Mouse (Mus musculus) layer of hippocampus, adult 2 months (tissue): Measurements from ENCODE around the gene Btnl9. TPM values are rescaled to one million over a fixed set of nuclear protein-coding genes. Genes with fewer than 3 reads are reported as not detected.
"Not testable (repeated sequence)": the region's sequence is repeated elsewhere in the genome, so short reads cannot be mapped to it uniquely, and the experiment has no call there.

Experiments used
- DNase-seq, 2 experiments: peaks; one replicate each; pipeline ENCODE4 v3.0.0; 2022; ENCODE audit warnings: low spot score in 2 of 2
- H3K27ac ChIP-seq: fragments of 200-600 bp; 2 replicates; pipeline ENCODE4 v1.8.1; 2022
- H3K4me3 ChIP-seq: fragments of 200-600 bp; 2 replicates; pipeline ENCODE4 v1.8.1; 2022; ENCODE audit warnings: mild to moderate bottlenecking
- CTCF ChIP-seq: fragments of 200-600 bp; conservative IDR thresholded peaks from 2 replicates; pipeline ENCODE4 v1.8.1; 2022; ENCODE audit warnings: antibody characterized with exemption, mild to moderate bottlenecking, moderate library complexity
- total RNA-seq, 2 experiments: library from RNA; stranded (reverse); gene quantifications; 2 replicates each; pipeline ENCODE4 v1.2.3; 2021

Btnl9 gene
- total RNA-seq, 2 experiments from 2014 or later: not detected

- no peak for TF ChIP-seq CTCF
- peak overlapping the region; percentile 64; the same call in 1 of the 2 replicates for H3K4me3 ChIP-seq
- H3K27ac ChIP-seq: peak overlapping the region; percentile 98; the same call in 1 of the 2 replicates
- no peak for DNase-seq
Measured at GRCm38 (mm10) chr11:49202071-49202470, 15.1 kb upstream of the Btnl9 start.

- no peak for DNase-seq
- TF ChIP-seq CTCF: no peak
- no peak overlapping the region for H3K4me3 ChIP-seq
- no peak overlapping the region for H3K27ac ChIP-seq
Measured at GRCm38 (mm10) chr11:49201142-49201541, 14.2 kb upstream of the Btnl9 start.

GRCm38 (mm10) chr11:49200666-49201065 lies 13.7 kb upstream of the Btnl9 start:
- DNase-seq: no peak
- no peak for TF ChIP-seq CTCF
- Histone ChIP-seq H3K4me3 (no peak overlapping the region), H3K27ac (no peak overlapping the region)

- no peak for DNase-seq
- TF ChIP-seq CTCF: no peak
- Histone ChIP-seq H3K4me3 (no peak overlapping the region), H3K27ac (no peak overlapping the region)
Measured at GRCm38 (mm10) chr11:49195819-49196322, 8.9 kb upstream of the Btnl9 start.

- H3K4me3 ChIP-seq, H3K27ac ChIP-seq, DNase-seq: not testable (repeated sequence)
Measured at GRCm38 (mm10) chr11:49194771-49195170, 7.8 kb upstream of the Btnl9 start.

GRCm38 (mm10) chr11:49191083-49191482 lies 4.1 kb upstream of the Btnl9 start:
- no peak overlapping the region for H3K4me3 ChIP-seq
- DNase-seq: no peak

GRCm38 (mm10) chr11:49189737-49190136 lies 2.8 kb upstream of the Btnl9 start:
- no peak overlapping the region for H3K4me3 ChIP-seq

More at GRCm38 (mm10) chr11:49191083-49191482, 4.1 kb upstream of the Btnl9 start:
- no peak for TF ChIP-seq CTCF
- H3K27ac ChIP-seq: no peak overlapping the region

GRCm38 (mm10) chr11:49187701-49188100 lies 742 bp upstream of the Btnl9 start:
- no peak for TF ChIP-seq CTCF
- Histone ChIP-seq H3K27ac (no peak overlapping the region), H3K4me3 (no peak overlapping the region)
- no peak for DNase-seq

More at GRCm38 (mm10) chr11:49189737-49190136, 2.8 kb upstream of the Btnl9 start:
- TF ChIP-seq CTCF: peak; percentile 86
- peak; percentile 37 to 70 for DNase-seq
- H3K27ac ChIP-seq: no peak overlapping the region

- TF ChIP-seq CTCF: 0 out of 2 replicates have a peak, but pooled peaks have one; percentile 22
- Histone ChIP-seq H3K4me3 (no peak overlapping the region), H3K27ac (no peak overlapping the region)
- no peak for DNase-seq
Measured at GRCm38 (mm10) chr11:49186452-49186851, 507 bp downstream of the Btnl9 start.

- no peak for DNase-seq
- TF ChIP-seq CTCF: no peak
- Histone ChIP-seq H3K27ac (no peak overlapping the region), H3K4me3 (no peak overlapping the region)
Measured at GRCm38 (mm10) chr11:49183172-49183571, 3.8 kb downstream of the Btnl9 start.

GRCm38 (mm10) chr11:49176047-49176779 lies 10.7 kb downstream of the Btnl9 start:
- H3K27ac ChIP-seq, DNase-seq, H3K4me3 ChIP-seq: not testable (repeated sequence)

- Histone ChIP-seq H3K27ac (no peak overlapping the region), H3K4me3 (no peak overlapping the region)
- no peak for DNase-seq
- no peak for TF ChIP-seq CTCF
Measured at GRCm38 (mm10) chr11:49175345-49175744, 11.6 kb downstream of the Btnl9 start.

- TF ChIP-seq CTCF: no peak
- Histone ChIP-seq H3K27ac (no peak overlapping the region), H3K4me3 (no peak overlapping the region)
- DNase-seq: no peak
Measured at GRCm38 (mm10) chr11:49170576-49170975, 16.4 kb downstream of the Btnl9 start.

GRCm38 (mm10) chr11:49168839-49169611 lies 17.9 kb downstream of the Btnl9 start:
- no peak for DNase-seq
- no peak for TF ChIP-seq CTCF
- H3K4me3 ChIP-seq: peak overlapping the region; percentile 37

More at GRCm38 (mm10) chr11:49168839-49169611, 17.9 kb downstream of the Btnl9 start:
- H3K27ac ChIP-seq: no peak overlapping the region
